Mouse (Mus musculus) lung, postnatal 0 days (tissue): ENCODE measurements around the gene Rbm24.

Source experiments
- CTCF ChIP-seq: IDR thresholded peaks from 2 replicates; pipeline ENCODE4 v1.5.1; 2016; ENCODE audit warnings: antibody characterized with exemption, mild to moderate bottlenecking
- EP300 ChIP-seq: IDR thresholded peaks from 2 replicates; pipeline ENCODE4 v1.6.1; 2016; ENCODE audit warnings: antibody characterized with exemption, mild to moderate bottlenecking, control low read depth

- no peak for TF ChIP-seq CTCF
- no peak for TF ChIP-seq EP300
Observed at GRCm38 (mm10) chr13:46446062-46446461, 27.8 kb downstream of the Rbm24 start.
